Mouse (Mus musculus) liver, adult 2 months (tissue): Measurements from ENCODE around the gene Eefsec.

Source experiments
- CTCF ChIP-seq: fragments of 200-500 bp; IDR thresholded peaks from 2 replicates; pipeline ENCODE4 v1.5.1; 2011; ENCODE audit warnings: low read depth, low read length, control low read depth
- POLR2A ChIP-seq: fragments of 200-500 bp; IDR thresholded peaks from 2 replicates; pipeline ENCODE4 v1.6.1; 2011; ENCODE audit warnings: low read length, control low read depth; ENCODE audit not compliant: insufficient read depth; ENCODE audit errors: extremely low read depth

- no peak for TF ChIP-seq CTCF
- no peak for TF ChIP-seq POLR2A
Measured at GRCm38 (mm10) chr6:88207403-88208033, 238.8 kb downstream of the Eefsec start.
